Mouse (Mus musculus): ENCODE measurements around the gene Ppm1l. TPM values are rescaled to one million over a fixed set of nuclear protein-coding genes. Genes with fewer than 3 reads are reported as not detected.

Ppm1l gene
- total and polyA plus RNA-seq, 3 experiments = not detected

GRCm38 (mm10) chr3:69346514-69346913 lies 29.9 kb downstream of the Ppm1l start:
- DNase-seq (ENCODE audit: low read depth, low spot score) = no peak
- Histone ChIP-seq H3K4me1 (ENCODE audit: control insufficient read depth in 1 of 2, insufficient read depth in 2 of 2, low read length in 2 of 2) (no peaks in the 10 kb centered on the region), H3K36me3 (ENCODE audit: control insufficient read depth in 1 of 2, insufficient read depth in 2 of 2, low read length in 2 of 2) (no peaks in the 10 kb centered on the region), H3K79me2 (ENCODE audit: control insufficient read depth, insufficient read depth, low read length, poor library complexity) (no peaks in the 10 kb centered on the region), H3K9ac (ENCODE audit: control insufficient read depth, low read depth, low read length, poor library complexity, severe bottlenecking) (no peak overlapping the region), H3K27ac (ENCODE audit: control insufficient read depth, low read depth, low read length) (no peak overlapping the region), H3K4me3 (ENCODE audit: control insufficient read depth in 1 of 2, insufficient read depth in 1 of 2, low read depth in 2 of 2, low read length in 2 of 2) (no peak overlapping the region), H3K27me3 (ENCODE audit: control insufficient read depth in 1 of 2, insufficient read depth in 2 of 2, low read length in 2 of 2) (no peaks in the 10 kb centered on the region), H3K9me3 (replicated peaks; ENCODE audit: insufficient read depth, low read length) (no peaks in the 10 kb centered on the region)
- TF ChIP-seq ELF1 (IDR thresholded peaks at IDR 0.05; ENCODE audit: low read depth, low read length) (no peak), JUND (IDR thresholded peaks at IDR 0.05; ENCODE audit: low read depth, low read length) (no peak), HCFC1 (IDR thresholded peaks at IDR 0.05; ENCODE audit: low read depth, low read length) (no peak), E2F4 (IDR thresholded peaks at IDR 0.05; ENCODE audit: borderline replicate concordance, low read depth, low read length) (no peak), RCOR1 (IDR thresholded peaks at IDR 0.05; ENCODE audit: low read depth, low read length) (no peak), NELFE (IDR thresholded peaks at IDR 0.05; ENCODE audit: low read depth, low read length) (no peak), TAL1 (IDR thresholded peaks at IDR 0.05; ENCODE audit: low read length) (no peak), GABPA (IDR thresholded peaks at IDR 0.05; ENCODE audit: low read depth, low read length) (no peak), MEF2A (IDR thresholded peaks at IDR 0.05; ENCODE audit: extremely low read depth, insufficient replicate concordance, low read depth, low read length, poor library complexity, severe bottlenecking) (no peak), ZC3H11A (IDR thresholded peaks at IDR 0.05; ENCODE audit: low read depth, low read length) (no peak), ZMIZ1 (IDR thresholded peaks at IDR 0.05; ENCODE audit: low read depth, low read length) (no peak), TBP (IDR thresholded peaks at IDR 0.05; ENCODE audit: low read depth, low read length) (no peak), ETS1 (IDR thresholded peaks at IDR 0.05; ENCODE audit: low read depth, low read length) (no peak)

- Histone ChIP-seq H3K36me3 (ENCODE audit: control insufficient read depth in 1 of 2, insufficient read depth in 2 of 2, low read length in 2 of 2) (no peaks in the 10 kb centered on the region), H3K9ac (ENCODE audit: control insufficient read depth, low read depth, low read length, poor library complexity, severe bottlenecking) (no peak overlapping the region), H3K27me3 (ENCODE audit: control insufficient read depth in 1 of 2, insufficient read depth in 2 of 2, low read length in 2 of 2) (no peaks in the 10 kb centered on the region), H3K4me1 (ENCODE audit: control insufficient read depth in 1 of 2, insufficient read depth in 2 of 2, low read length in 2 of 2) (no peaks in the 10 kb centered on the region), H3K27ac (ENCODE audit: control insufficient read depth, low read depth, low read length) (no peak overlapping the region), H3K9me3 (replicated peaks; ENCODE audit: insufficient read depth, low read length) (no peaks in the 10 kb centered on the region), H3K4me3 (ENCODE audit: control insufficient read depth in 1 of 2, insufficient read depth in 1 of 2, low read depth in 2 of 2, low read length in 2 of 2) (no peak overlapping the region), H3K79me2 (ENCODE audit: control insufficient read depth, insufficient read depth, low read length, poor library complexity) (no peaks in the 10 kb centered on the region)
- no peak for TF ChIP-seq ZC3H11A (IDR thresholded peaks at IDR 0.05; ENCODE audit: low read depth, low read length)
- TF ChIP-seq BHLHE40 (IDR thresholded peaks at IDR 0.05; ENCODE audit: borderline replicate concordance, low read depth, low read length) = no peak
- TF ChIP-seq TBP (IDR thresholded peaks at IDR 0.05; ENCODE audit: low read depth, low read length) = no peak
- TF ChIP-seq NELFE (IDR thresholded peaks at IDR 0.05; ENCODE audit: low read depth, low read length) = no peak
- TF ChIP-seq GABPA (IDR thresholded peaks at IDR 0.05; ENCODE audit: low read depth, low read length) = no peak
- no peak for TF ChIP-seq UBTF (IDR thresholded peaks at IDR 0.05; ENCODE audit: borderline replicate concordance, insufficient read depth, low read depth, low read length)
- TF ChIP-seq KAT2A (conservative IDR thresholded peaks at IDR 0.05; ENCODE audit: low read depth, low read length) = no peak
- no peak for TF ChIP-seq MEF2A (IDR thresholded peaks at IDR 0.05; ENCODE audit: extremely low read depth, insufficient replicate concordance, low read depth, low read length, poor library complexity, severe bottlenecking)
- no peak for TF ChIP-seq GATA1 (IDR thresholded peaks at IDR 0.05; ENCODE audit: low read depth, low read length)
- no peak for TF ChIP-seq ELF1 (IDR thresholded peaks at IDR 0.05; ENCODE audit: low read depth, low read length)
- no peak for DNase-seq (ENCODE audit: low read depth, low spot score)
These were observed 31.7 kb downstream of the Ppm1l start for GRCm38 (mm10) chr3:69348197-69348920.
